Mouse (Mus musculus) myocyte (in vitro differentiated cells): ENCODE results near the gene Gm1043.

Experiments
- CEBPB ChIP-seq: IDR thresholded peaks from 2 replicates; pipeline ENCODE4 v1.6.1; 2011; ENCODE audit warnings: mild to moderate bottlenecking, moderate library complexity; ENCODE audit not compliant: poor library complexity, insufficient read depth, severe bottlenecking
- E2F4 ChIP-seq: IDR thresholded peaks from one replicate; pipeline ENCODE4 v1.6.1; 2011; ENCODE audit warnings: mild to moderate bottlenecking, control low read depth, moderate library complexity; ENCODE audit not compliant: insufficient read depth
- MAX ChIP-seq: IDR thresholded peaks from one replicate; pipeline ENCODE4 v1.6.1; 2011; ENCODE audit warnings: low read depth, mild to moderate bottlenecking, control low read depth
- MYOD1 ChIP-seq, 3 experiments: IDR thresholded peaks; one replicate each; pipeline ENCODE4 v1.6.1; 2011; ENCODE audit warnings: control low read depth in 2 of 3, low read depth in 2 of 3, mild to moderate bottlenecking in 2 of 3, moderate library complexity in 1 of 3; ENCODE audit not compliant: insufficient read length in 2 of 3, control insufficient read depth in 1 of 3
- MYOG ChIP-seq, 3 experiments: IDR thresholded peaks; one replicate each; pipeline ENCODE4 v1.6.1; 2011; ENCODE audit warnings: control low read depth in 2 of 3, low read depth in 2 of 3, mild to moderate bottlenecking in 2 of 3; ENCODE audit not compliant: insufficient read length in 2 of 3, control insufficient read depth in 1 of 3, insufficient read depth in 1 of 3
- POLR2A ChIP-seq: IDR thresholded peaks from one replicate; pipeline ENCODE4 v1.6.1; 2011; ENCODE audit warnings: low read depth, mild to moderate bottlenecking, control low read depth, moderate library complexity; ENCODE audit not compliant: insufficient read length
- POLR2AphosphoS2 ChIP-seq: IDR thresholded peaks from one replicate; pipeline ENCODE4 v1.6.1; 2011; ENCODE audit warnings: low read depth, control low read depth; ENCODE audit not compliant: insufficient read length
- TCF12 ChIP-seq: IDR thresholded peaks from one replicate; pipeline ENCODE4 v1.6.1; 2011; ENCODE audit warnings: mild to moderate bottlenecking, control low read depth; ENCODE audit not compliant: poor library complexity, insufficient read depth, severe bottlenecking

DNA sequence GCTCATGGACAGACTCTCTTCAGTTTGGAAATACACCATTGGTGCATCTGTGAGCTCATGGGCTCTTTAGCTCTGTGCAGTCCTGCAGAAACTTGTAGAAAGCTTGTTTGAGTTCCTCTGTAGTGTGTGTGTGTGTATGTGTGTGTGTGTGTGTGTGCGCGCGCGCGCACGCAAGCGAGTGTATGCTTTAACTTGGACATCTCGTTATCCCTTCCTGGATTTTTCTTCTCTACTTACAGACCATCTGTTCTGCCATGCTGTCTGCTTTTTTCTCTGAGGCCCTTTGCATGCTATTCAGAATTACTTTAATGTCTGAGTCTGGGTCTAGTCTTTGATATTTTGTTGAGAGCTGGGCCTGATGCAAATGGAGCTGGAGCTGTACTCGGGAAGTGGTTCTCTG lies 1.3 kb upstream of the Gm1043 start:
- TF ChIP-seq POLR2A (no peak), E2F4 (no peak), MAX (no peak), TCF12 (no peak), POLR2AphosphoS2 (no peak), MYOG (IDR thresholded peaks at IDR 0.05; ENCODE audit: control insufficient read depth in 1 of 3, insufficient read depth in 1 of 3, insufficient read length in 2 of 3, low read depth in 2 of 3) (no peak), MYOD1 (IDR thresholded peaks at IDR 0.05; ENCODE audit: control insufficient read depth in 1 of 3, insufficient read length in 2 of 3, low read depth in 2 of 3) (no peak), CEBPB (no peak)
